Mouse (Mus musculus) megakaryocyte, embryonic 14.5 days (primary cell): ENCODE results near the gene Olfr750.

Experiments used
- FLI1 ChIP-seq: IDR thresholded peaks from 2 replicates; pipeline ENCODE4 v1.6.1; 2012; ENCODE audit warnings: low read length, inconsistent platforms, mixed read lengths
- GATA1 ChIP-seq: IDR thresholded peaks from 3 replicates; pipeline ENCODE4 v1.6.1; 2012; ENCODE audit warnings: mixed read lengths, low read length, inconsistent platforms, borderline replicate concordance

DNA sequence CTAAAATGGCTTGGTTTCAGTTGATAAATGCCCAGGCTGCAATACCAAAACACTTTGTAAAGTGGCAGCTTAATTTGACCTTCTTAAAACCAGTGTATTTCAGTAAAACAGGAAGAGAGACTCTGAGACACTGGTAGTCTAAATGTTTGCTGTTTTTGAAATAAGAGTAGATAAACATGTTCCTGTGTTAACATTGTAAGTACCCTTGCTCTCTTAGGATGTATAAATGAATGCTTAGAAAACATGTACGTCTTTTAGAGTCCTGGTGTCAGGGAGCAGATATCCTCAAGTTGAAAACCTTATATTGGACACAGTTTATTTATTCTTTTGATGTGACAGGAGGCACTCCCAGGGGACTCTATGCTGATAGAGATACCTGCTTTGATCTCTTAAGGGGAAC is 39.0 kb downstream of the Olfr750 start:
- TF ChIP-seq GATA1: no peak
- no peak for TF ChIP-seq FLI1
